ENCODE assay signal across 21 mouse cellular contexts in the genomic region with DNA sequence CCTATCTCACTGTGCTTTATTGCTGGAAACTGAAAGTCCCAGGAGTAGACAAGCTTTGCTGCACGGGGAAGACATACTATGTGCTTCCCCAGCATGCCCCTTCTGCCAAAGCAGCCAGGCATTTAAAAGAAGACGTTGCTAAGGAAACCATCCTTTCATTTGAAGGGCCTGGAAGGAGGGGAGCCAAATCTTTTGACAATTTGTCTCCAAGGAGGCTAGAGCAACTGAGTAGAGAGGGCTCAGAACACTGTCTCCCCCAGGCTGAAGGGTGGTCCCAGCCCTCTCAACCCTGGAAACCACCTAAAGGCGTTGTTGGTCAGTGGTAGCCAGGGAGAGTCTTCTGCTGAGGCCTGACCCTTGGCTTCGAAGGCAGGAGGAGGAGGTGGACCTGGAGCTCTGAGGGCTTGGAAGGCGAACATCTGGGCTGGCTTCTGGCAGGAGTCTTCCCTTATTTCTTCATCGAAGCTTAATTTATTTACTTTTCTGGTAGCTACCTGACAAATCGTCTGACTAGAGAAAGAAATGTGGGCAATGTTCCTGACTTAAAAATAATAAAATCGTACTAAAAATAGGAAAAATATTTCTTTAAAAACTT.
DNase-seq lines count a peak whose midpoint lies in the region; ATAC-seq lines count a peak whose summit lies in the region.
"Had no signal": no experiment of that assay in that cellular context is flagged by ENCODE, and none has a peak within 500 bp of the region (broad histone marks: within the 10 kb centered on the region; RNA-seq: fewer than 3 reads in every experiment).

No protein-coding gene starts in this region.

- H3K36me3 ChIP-seq in forebrain, embryonic 14.5 days (ENCODE audit: control insufficient read depth, insufficient read depth, low read length) = no peaks in the 10 kb centered on the region
- H3K36me3 ChIP-seq in forebrain, embryonic 12.5 days (replicated peaks) = no peaks in the 10 kb centered on the region
- no peaks in the 10 kb centered on the region for H3K36me3 ChIP-seq in neural tube, embryonic 11.5 days (ENCODE audit: control insufficient read depth, insufficient read depth, low read length)
- no peaks in the 10 kb centered on the region for H3K36me3 ChIP-seq in midbrain, embryonic 13.5 days
- no peaks in the 10 kb centered on the region for H3K36me3 ChIP-seq in neural tube, embryonic 15.5 days
- H3K36me3 ChIP-seq: embryonic facial prominence, embryonic 13.5 days; liver, embryonic 12.5 days; midbrain, embryonic 12.5 days; stomach, embryonic 15.5 days had no signal

- no peak overlapping the region for H3K4me3 ChIP-seq in forebrain, embryonic 14.5 days (ENCODE audit: low read depth, low read length)
- no peak overlapping the region for H3K4me3 ChIP-seq in forebrain, embryonic 12.5 days (replicated peaks)
- H3K4me3 ChIP-seq in neural tube, embryonic 11.5 days (ENCODE audit: low read depth, low read length) = no peak overlapping the region
- H3K4me3 ChIP-seq in midbrain, embryonic 13.5 days (replicated peaks) = no peak overlapping the region
- H3K4me3 ChIP-seq in neural tube, embryonic 15.5 days (replicated peaks) = no peak overlapping the region
- H3K4me3 ChIP-seq: embryonic facial prominence, embryonic 13.5 days; liver, embryonic 12.5 days; midbrain, embryonic 12.5 days; stomach, embryonic 15.5 days had no signal

- no peak overlapping the region for H3K9ac ChIP-seq in forebrain, embryonic 14.5 days (ENCODE audit: low read length)
- H3K9ac ChIP-seq in forebrain, embryonic 12.5 days = no peak overlapping the region
- H3K9ac ChIP-seq in neural tube, embryonic 11.5 days (ENCODE audit: low read length) = no peak overlapping the region
- H3K9ac ChIP-seq in midbrain, embryonic 13.5 days (replicated peaks) = no peak overlapping the region
- H3K9ac ChIP-seq in neural tube, embryonic 15.5 days (replicated peaks) = no peak overlapping the region
- H3K9ac ChIP-seq: embryonic facial prominence, embryonic 13.5 days; liver, embryonic 12.5 days; lung, embryonic 14.5 days; midbrain, embryonic 12.5 days; stomach, embryonic 15.5 days had no signal

- H3K27ac ChIP-seq in forebrain, embryonic 14.5 days (ENCODE audit: low read depth, low read length) = no peak overlapping the region
- no peak overlapping the region for H3K27ac ChIP-seq in forebrain, embryonic 12.5 days
- H3K27ac ChIP-seq in neural tube, embryonic 11.5 days (ENCODE audit: low read depth, low read length) = no peak overlapping the region
- H3K27ac ChIP-seq in midbrain, embryonic 13.5 days = no peak overlapping the region
- H3K27ac ChIP-seq in neural tube, embryonic 15.5 days (replicated peaks) = peak overlapping the region; percentile 51; the same call in 1 of the 2 replicates
- H3K27ac ChIP-seq: embryonic facial prominence, embryonic 13.5 days; liver, embryonic 12.5 days; midbrain, embryonic 12.5 days; stomach, embryonic 15.5 days had no signal

- H3K4me1 ChIP-seq in forebrain, embryonic 14.5 days (ENCODE audit: control insufficient read depth, insufficient read depth, low read length) = peaks cover 11% of the 10 kb centered on the region; the same call in 1 of the 2 replicates
- peaks cover 21% of the 10 kb centered on the region for H3K4me1 ChIP-seq in forebrain, embryonic 12.5 days
- H3K4me1 ChIP-seq in neural tube, embryonic 11.5 days (ENCODE audit: control insufficient read depth, insufficient read depth, low read length) = peaks cover 4% of the 10 kb centered on the region
- peaks cover 20% of the 10 kb centered on the region for H3K4me1 ChIP-seq in midbrain, embryonic 13.5 days (replicated peaks)
- peaks cover 54% of the 10 kb centered on the region for H3K4me1 ChIP-seq in neural tube, embryonic 15.5 days
- H3K4me1 ChIP-seq: liver, embryonic 12.5 days had no signal

- H3K27me3 ChIP-seq in forebrain, embryonic 14.5 days (replicated peaks; ENCODE audit: control insufficient read depth, insufficient read depth, low read length) = no peaks in the 10 kb centered on the region
- H3K27me3 ChIP-seq in forebrain, embryonic 12.5 days = no peaks in the 10 kb centered on the region
- no peaks in the 10 kb centered on the region for H3K27me3 ChIP-seq in neural tube, embryonic 11.5 days (ENCODE audit: control insufficient read depth, insufficient read depth, low read length)
- H3K27me3 ChIP-seq in midbrain, embryonic 13.5 days = no peaks in the 10 kb centered on the region
- no peaks in the 10 kb centered on the region for H3K27me3 ChIP-seq in neural tube, embryonic 15.5 days (replicated peaks)
- H3K27me3 ChIP-seq: CH12.LX; embryonic facial prominence, embryonic 13.5 days; liver, embryonic 12.5 days; stomach, embryonic 15.5 days had no signal

- peak; percentile 32; the same call in 1 of the 2 replicates for ATAC-seq in forebrain, embryonic 14.5 days
- ATAC-seq in forebrain, embryonic 12.5 days (ENCODE audit: low FRiP score) = no peak
- ATAC-seq in neural tube, embryonic 11.5 days (ENCODE audit: insufficient read depth, low FRiP score, low TSS enrichment) = peak; percentile 23
- ATAC-seq in midbrain, embryonic 13.5 days = 0 out of 2 replicates have a peak, but pooled peaks have one; percentile 24
- no peak for ATAC-seq in neural tube, embryonic 15.5 days (ENCODE audit: low FRiP score)
- ATAC-seq: inflammation-experienced regulatory T-cells, adult 6 months; liver, embryonic 12.5 days had no signal

- H3K4me2 ChIP-seq in forebrain, embryonic 14.5 days (ENCODE audit: low read length) = no peak overlapping the region
- H3K4me2 ChIP-seq in forebrain, embryonic 12.5 days = no peak overlapping the region
- no peak overlapping the region for H3K4me2 ChIP-seq in neural tube, embryonic 11.5 days (ENCODE audit: low read depth)
- H3K4me2 ChIP-seq in midbrain, embryonic 13.5 days (replicated peaks) = no peak overlapping the region
- no peak overlapping the region for H3K4me2 ChIP-seq in neural tube, embryonic 15.5 days
- H3K4me2 ChIP-seq: embryonic facial prominence, embryonic 13.5 days; liver, embryonic 12.5 days; lung, embryonic 14.5 days; midbrain, embryonic 12.5 days; stomach, embryonic 15.5 days had no signal

- 49% methylated on average over 8 of the region's 8 CpGs for WGBS in forebrain, embryonic 14.5 days
- 47% methylated on average over 8 of the region's 8 CpGs for WGBS in forebrain, embryonic 12.5 days
- WGBS in neural tube, embryonic 11.5 days = 58% methylated on average over 8 of the region's 8 CpGs
- WGBS in midbrain, embryonic 13.5 days = 43% methylated on average over 8 of the region's 8 CpGs
- 45% methylated on average over 8 of the region's 8 CpGs for WGBS in neural tube, embryonic 15.5 days

- no peak for DNase-seq in forebrain, embryonic 14.5 days (ENCODE audit: low spot score)
- no peak for DNase-seq in neural tube, embryonic 11.5 days (ENCODE audit: low spot score)
- no peak for DNase-seq in neural tube, embryonic 10.5 days (ENCODE audit: extremely low spot score, low spot score)
- DNase-seq in MN1 (ENCODE audit: low spot score) = no peak
- DNase-seq in adrenal gland, postnatal 36 days = no peak
- DNase-seq: adrenal gland, postnatal 10 days; cerebellum, adult 2 months; kidney, adult 9 months; layer of hippocampus, postnatal 36 days; lung, postnatal 4 days; spleen, adult 18-20 months had no signal

- no peaks in the 10 kb centered on the region for H3K9me3 ChIP-seq in forebrain, embryonic 14.5 days (replicated peaks; ENCODE audit: control insufficient read depth, low read length)
- no peaks in the 10 kb centered on the region for H3K9me3 ChIP-seq in forebrain, embryonic 12.5 days
- H3K9me3 ChIP-seq in neural tube, embryonic 11.5 days (ENCODE audit: control insufficient read depth, low read length) = no peaks in the 10 kb centered on the region
- no peaks in the 10 kb centered on the region for H3K9me3 ChIP-seq in midbrain, embryonic 13.5 days
- H3K9me3 ChIP-seq in neural tube, embryonic 15.5 days (replicated peaks) = no peaks in the 10 kb centered on the region
- H3K9me3 ChIP-seq: embryonic facial prominence, embryonic 13.5 days; liver, embryonic 12.5 days; midbrain, embryonic 12.5 days; stomach, embryonic 15.5 days had no signal

Comparison
In these comparisons a context has a peak if more than half of its experiments do, and no peak if none do; other contexts are left out.
1. ATAC-seq: peak in forebrain, embryonic 14.5 days (single experiment), neural tube, embryonic 11.5 days (single experiment) and midbrain, embryonic 13.5 days (single experiment); none in forebrain, embryonic 12.5 days (single experiment) and neural tube, embryonic 15.5 days (single experiment).